Mouse (Mus musculus): Measurements from ENCODE around the gene Bdh1.

Gene Bdh1

DNA sequence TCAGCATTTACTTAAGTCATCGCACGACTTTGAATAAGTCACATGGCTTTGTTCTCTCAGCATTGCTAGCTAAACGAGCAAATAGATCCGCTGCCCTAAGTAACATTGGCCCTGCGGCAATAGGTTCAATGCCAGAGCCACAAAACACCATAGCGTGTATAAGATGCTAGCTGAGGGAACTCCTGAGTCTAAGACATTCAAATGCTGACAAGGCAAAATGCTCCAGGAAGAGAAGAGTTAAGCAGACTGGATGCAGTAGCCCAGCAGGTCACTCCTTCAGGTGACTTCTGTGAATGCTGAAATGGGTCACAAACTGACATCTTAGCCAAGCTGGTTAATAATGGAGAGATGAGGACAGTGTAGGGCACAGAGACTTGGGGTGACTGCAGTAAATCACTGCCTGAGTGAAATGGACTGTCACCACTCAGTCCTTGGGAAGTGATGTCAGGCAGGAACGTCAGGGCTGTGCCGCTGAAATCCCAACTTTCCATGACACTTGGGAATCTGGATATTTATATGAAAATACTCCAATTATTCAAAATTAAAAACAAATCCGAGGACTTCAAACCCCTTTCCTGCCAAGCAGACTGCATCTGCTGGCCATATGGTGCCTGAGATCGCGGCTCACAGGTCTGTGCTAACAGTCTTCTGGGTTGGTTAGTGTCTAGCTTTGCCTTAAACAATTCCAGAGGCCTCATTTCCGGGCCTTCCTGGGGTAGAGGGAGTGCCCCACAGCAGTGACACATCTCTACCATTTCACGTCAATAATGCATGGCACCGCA, 79.1 kb downstream of the Bdh1 start:
- DNase-seq (ENCODE audit: low spot score in 2 of 2) = no peak

DNA sequence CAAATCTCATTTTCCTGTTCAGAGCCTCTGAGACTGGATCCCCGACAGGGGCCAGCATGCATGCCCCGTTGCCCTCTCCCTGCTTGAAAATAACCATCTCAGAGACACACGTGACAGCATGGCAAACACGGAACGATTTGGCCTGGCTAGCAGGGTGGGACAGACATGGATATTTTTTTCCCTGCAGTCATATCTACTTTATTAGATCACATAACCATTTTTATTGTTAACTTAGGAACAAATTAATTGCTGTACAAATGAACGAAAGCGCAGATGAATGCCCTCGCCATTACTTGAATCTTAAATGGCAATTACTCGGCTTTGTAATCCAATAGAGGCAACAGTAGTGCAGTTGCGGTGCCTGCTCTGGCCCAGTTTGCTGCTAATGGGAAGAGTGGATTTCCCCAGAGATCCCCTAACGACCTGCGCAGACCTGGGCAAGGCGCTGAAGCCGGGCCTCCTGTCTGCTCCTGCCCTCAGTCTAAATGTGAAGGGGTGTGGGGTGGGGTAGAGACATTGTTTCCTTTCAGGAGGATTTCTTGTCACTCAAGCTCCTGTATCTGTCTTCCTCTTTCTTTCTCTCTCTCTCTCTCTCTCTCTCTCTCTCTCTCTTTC, 79.8 kb downstream of the Bdh1 start:
- DNase-seq (ENCODE audit: low spot score in 2 of 2) = no peak

DNA sequence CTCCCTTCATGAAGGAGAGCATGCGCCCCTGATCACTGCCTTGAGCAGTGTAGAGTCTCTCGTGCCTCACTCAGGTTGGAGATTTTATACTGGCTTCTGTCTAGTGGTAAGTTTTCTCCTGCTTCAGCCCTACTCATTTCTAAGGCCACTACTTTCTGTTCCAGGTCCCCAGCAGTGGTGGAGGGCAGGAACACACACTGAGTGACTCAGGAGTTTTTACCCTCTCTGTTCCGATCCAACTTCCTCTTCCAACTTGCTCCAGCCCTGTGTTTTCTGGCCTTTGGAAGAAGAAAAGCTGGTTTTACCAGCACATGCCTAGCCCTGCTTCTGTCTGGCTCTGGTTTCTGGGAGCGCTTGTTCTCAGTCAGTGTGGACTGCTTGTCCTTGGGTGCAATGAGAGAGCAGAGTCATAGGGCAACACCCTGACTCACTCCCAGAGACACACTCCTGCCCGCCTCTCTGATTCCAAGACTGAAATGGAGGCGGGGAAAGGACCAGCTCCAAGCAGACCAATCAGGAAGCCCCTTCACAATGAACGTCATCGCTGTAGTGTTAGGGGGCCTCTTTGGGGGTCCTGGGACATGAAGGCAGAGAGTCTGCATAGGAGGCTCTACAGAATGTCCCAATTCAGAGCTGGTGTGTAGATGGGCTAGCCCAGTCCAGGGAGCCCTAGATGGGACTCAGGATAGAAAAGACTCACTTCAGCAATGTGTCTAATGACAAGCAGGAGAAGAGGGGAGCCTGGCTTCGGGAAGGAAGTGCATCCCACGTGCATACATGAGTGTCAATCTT, 84.8 kb downstream of the Bdh1 start:
- no peak for DNase-seq (ENCODE audit: low spot score in 2 of 2)

DNA sequence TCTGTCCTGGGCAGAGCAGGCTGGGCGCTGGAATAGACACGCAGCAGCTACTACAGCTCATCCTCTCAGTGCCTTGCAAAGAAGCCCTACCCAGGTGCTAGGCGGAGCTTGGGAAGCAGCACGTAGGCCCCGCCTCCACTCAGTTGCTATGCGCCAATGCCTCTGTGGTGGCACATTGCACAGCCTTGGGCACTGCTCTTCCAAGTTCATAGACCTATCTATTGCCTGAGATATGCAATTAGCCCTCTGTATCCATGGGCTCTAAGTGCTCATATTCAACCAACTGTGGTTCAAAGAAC, 85.3 kb downstream of the Bdh1 start:
- no peak for DNase-seq (ENCODE audit: low spot score in 2 of 2)

DNA sequence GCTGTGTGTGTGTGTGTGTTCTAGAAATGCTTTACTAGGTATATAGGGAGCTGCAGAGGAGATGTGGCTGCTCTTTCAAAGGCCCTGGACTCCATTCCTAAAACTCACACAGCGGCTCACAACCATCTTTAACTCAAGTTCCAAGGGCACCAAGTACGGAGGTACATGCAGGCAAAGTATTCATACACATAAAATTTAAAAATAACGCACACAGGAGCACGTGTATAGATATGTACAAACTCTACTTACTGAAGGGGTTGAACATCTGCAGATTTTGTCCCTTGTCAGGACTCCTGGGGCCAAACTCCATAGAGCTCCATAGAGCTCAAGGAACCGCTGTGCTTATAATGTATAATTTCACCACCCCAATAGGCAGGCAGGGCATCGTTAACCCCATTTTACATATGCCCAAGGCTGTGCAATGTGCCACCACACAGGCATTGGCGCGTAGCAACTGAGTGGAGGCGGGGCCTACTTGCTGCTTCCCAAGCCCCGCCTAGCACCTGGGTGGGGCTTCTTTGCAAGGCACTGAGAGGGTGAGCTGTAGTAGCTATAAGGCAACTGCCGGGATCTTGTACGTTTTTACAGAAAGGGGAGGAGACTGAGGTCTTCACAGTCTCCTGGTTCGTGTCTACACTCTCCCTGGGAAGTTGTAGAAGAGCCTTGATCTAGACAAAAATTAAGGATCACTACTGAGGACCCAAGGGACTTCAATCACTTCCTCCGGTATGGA, 85.9 kb downstream of the Bdh1 start:
- DNase-seq (ENCODE audit: low spot score in 2 of 2) = no peak

Data from frontal cortex, postnatal 10 days (tissue).